Mouse (Mus musculus) megakaryocyte, embryonic 14.5 days (primary cell): Measurements from ENCODE around the gene Vgll4.

ENCODE experiments used
- FLI1 ChIP-seq: IDR thresholded peaks from 2 replicates; pipeline ENCODE4 v1.6.1; 2012; ENCODE audit warnings: low read length, inconsistent platforms, mixed read lengths
- GATA1 ChIP-seq: IDR thresholded peaks from 3 replicates; pipeline ENCODE4 v1.6.1; 2012; ENCODE audit warnings: mixed read lengths, low read length, inconsistent platforms, borderline replicate concordance

DNA sequence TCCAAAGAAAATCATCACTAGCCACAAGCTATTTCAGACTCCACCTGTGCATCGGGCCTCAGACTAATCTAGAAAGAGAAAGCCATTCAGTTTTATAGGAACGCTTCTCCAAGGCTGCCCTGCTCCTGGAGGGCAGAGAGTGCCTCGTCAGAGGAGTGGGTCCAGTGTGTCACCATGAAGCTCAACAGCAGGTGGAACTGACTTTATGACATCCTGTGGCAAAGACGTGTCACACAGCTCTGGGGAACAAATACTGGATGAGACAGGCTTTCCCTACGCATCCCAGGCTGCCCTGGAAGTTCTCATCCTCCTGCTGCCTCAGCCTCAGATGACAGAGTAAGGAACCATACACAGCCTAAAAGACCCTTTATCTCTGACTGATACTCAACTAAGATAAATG, 63.6 kb downstream of the Vgll4 start:
- TF ChIP-seq GATA1 (no peak), FLI1 (no peak)
